Mouse (Mus musculus) heart, postnatal 25 days (tissue): ENCODE data around the gene Scarf2. TPM values are rescaled to one million over a fixed set of nuclear protein-coding genes. Genes with fewer than 3 reads are reported as not detected.

Experiments
- DNase-seq: peaks from one replicate; pipeline ENCODE4 v3.0.0; 2022; ENCODE audit warnings: low spot score
- intact Hi-C: fragments of 180-260 bp; cut with DNase I; formaldehyde crosslinking; loops from one replicate; pipeline ENCODE4 v1.15.1; 2025
- total RNA-seq, 2 experiments: library from RNA; stranded (reverse); gene quantifications; 2 replicates each; pipeline ENCODE4 v1.2.3; 2021

The Scarf2 gene
- total RNA-seq, 2 experiments from 2014 or later: 5.1 to 5.6 TPM

- intact Hi-C loops: loop anchor here (10.0 kb wide), 1 partner anchor 262 kb away; no protein-coding TSS in a partner anchor
- no peak for DNase-seq
Measured at GRCm38 (mm10) chr16:17816528-17816927, 19.4 kb downstream of the Scarf2 start.

- DNase-seq: no peak
- intact Hi-C loops: no loop called here
Measured at GRCm38 (mm10) chr16:17826500-17826899, 29.4 kb downstream of the Scarf2 start.

DNA sequence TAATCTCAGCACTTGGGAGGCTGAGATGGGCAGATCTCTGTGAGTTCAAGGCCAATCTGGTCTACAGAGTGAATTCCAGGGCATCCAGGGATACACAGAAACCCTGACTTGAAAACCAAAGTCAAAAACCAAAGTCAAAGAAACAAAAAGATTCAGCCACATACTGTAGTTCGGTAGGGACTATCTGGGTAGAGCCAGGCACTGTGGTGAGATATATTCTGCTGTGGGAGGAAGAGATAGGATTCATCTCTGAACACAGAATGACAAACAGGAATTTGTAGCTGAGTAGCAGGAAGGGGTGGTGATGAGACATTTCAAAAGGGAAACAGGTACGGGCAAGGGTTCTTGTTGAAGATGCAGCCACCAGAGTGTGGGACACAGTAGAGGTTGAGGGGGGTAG lies 31.1 kb downstream of the Scarf2 start:
- no peak for DNase-seq
- intact Hi-C loops: no loop called here

GRCm38 (mm10) chr16:17828867-17829266 lies 31.8 kb downstream of the Scarf2 start:
- intact Hi-C loops: no loop called here

GRCm38 (mm10) chr16:17830385-17831178 lies 33.5 kb downstream of the Scarf2 start:
- no peak for DNase-seq
- intact Hi-C loops: no loop called here

More at GRCm38 (mm10) chr16:17828867-17829266, 31.8 kb downstream of the Scarf2 start:
- no peak for DNase-seq

- intact Hi-C loops: no loop called here
- no peak for DNase-seq
Measured at GRCm38 (mm10) chr16:17831781-17832180, 34.7 kb downstream of the Scarf2 start.

GRCm38 (mm10) chr16:17832821-17833220 lies 35.7 kb downstream of the Scarf2 start, which contains the start of gene B830017H08Rik:
Gene B830017H08Rik, plus strand, starts transcription at chr16:17833121.
- intact Hi-C loops: no loop called here
- DNase-seq: no peak

GRCm38 (mm10) chr16:17833321-17833680 lies 36.2 kb downstream of the Scarf2 start:
- no peak for DNase-seq
- intact Hi-C loops: no loop called here

DNA sequence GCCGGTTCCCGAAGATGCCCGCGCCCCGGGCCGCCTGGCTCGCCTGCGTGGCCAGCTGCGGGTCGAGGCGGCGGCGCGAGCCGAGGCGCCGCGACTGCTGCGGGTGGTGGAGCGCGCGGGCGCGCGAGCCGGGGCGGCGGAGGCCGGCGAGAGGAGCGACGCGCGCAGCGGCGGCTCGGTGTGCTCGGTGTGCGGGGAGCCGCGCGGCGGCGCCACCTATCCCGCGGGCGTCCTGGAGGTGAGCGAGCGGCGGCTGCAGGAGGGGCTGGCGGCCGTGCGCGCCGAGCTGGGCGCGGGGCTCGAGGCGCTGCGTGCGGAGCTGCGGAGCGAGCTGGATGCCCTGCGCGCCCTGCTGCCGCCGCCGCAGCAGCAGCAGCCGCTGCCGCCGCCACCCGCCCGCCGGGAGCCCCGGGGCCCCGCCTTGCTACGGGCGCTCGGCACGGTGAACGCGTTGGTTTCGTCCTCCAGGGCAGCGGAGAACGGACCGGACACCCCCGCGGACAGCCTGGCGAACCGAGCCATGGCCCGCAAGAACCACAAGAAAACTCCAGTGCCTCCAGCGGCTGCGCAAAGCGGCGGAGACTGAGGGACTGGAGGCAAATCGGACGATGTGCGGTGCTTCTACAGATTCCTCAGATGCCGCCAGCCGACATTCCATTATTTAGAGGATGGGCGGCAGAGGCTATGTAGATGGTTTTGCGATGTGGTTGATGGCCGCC lies 36.8 kb downstream of the Scarf2 start:
- DNase-seq: no peak
- intact Hi-C loops: no loop called here

DNA sequence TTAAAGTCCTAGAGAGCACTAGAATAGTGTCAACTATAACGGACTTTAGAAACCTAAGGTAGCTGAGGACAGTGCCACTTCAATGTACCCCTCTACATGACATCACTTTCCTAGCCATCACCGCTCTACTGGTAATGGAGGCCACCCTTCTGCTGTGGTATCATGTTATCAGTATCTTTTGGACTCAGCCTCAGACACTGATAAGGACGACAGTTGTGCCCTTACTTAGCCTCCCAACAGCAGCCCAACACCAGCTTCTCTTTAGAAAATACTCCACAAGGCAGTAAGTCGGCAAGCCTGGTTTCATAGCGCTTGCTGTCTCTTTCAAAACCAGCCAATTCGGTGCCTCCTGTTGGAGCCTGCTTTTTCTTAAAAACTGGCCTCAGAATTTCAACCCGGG lies 37.5 kb downstream of the Scarf2 start:
- intact Hi-C loops: no loop called here
- DNase-seq: no peak

GRCm38 (mm10) chr16:17835481-17835880 lies 38.4 kb downstream of the Scarf2 start:
- no peak for DNase-seq
- intact Hi-C loops: no loop called here

DNA sequence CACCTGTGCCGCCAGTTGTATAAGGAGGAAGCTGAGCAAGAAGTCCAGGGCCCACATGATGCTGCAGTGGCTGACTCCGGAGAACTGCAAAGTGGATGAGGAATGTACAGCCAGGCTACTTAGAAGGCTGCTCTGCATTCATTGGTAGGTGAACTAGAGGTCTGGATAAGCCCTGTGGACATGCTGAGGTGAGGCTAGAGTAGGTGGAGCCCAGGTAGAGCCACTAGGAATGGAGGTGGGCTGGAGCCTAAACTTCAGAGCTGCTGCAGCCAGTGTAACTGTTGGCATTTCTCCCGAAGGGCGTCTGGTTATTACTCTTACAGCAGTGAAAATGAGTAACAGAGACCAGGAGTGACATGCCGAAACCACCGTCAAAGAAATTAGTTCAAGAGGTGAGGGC lies 41.0 kb downstream of the Scarf2 start, which contains the start of gene Car15:
Car15 (minus strand) TSS at position 314 of the 400 bp plus-strand sequence.
- intact Hi-C loops: no loop called here
- no peak for DNase-seq

- intact Hi-C loops: no loop called here
- DNase-seq: no peak
Measured at GRCm38 (mm10) chr16:17839976-17840375, 42.9 kb downstream of the Scarf2 start.

- DNase-seq: no peak
- intact Hi-C loops: no loop called here
Measured at GRCm38 (mm10) chr16:17842437-17842836, 45.4 kb downstream of the Scarf2 start.

GRCm38 (mm10) chr16:17843701-17844365 lies 46.8 kb downstream of the Scarf2 start:
- no peak for DNase-seq
- intact Hi-C loops: no loop called here

GRCm38 (mm10) chr16:17848431-17848830 lies 51.3 kb downstream of the Scarf2 start:
- intact Hi-C loops: no loop called here

GRCm38 (mm10) chr16:17848928-17849327 lies 51.8 kb downstream of the Scarf2 start:
- intact Hi-C loops: no loop called here
- DNase-seq: no peak

More at GRCm38 (mm10) chr16:17848431-17848830, 51.3 kb downstream of the Scarf2 start:
- DNase-seq: no peak

- no peak for DNase-seq
- intact Hi-C loops: no loop called here
Measured at GRCm38 (mm10) chr16:17849486-17849885, 52.4 kb downstream of the Scarf2 start.

DNA sequence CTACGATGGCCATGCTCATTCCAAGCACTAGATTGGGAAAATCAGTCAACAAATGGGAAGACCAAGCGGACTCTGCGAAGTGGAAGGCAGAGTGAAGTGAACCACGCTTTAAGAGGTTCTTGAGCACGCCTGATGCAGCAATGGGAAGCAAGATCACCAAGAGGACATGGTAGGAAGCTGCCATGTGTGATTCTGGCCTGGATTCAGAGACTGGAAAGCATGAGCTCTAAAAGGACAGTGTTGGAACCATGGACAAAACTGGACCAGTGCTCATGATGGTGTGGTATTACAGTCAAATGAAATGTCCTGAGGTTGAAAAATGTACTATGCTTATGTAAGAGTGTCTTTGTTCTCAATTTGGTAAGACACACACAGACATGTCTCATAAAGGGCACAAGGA lies 54.2 kb downstream of the Scarf2 start:
- DNase-seq: no peak
- intact Hi-C loops: no loop called here

DNA sequence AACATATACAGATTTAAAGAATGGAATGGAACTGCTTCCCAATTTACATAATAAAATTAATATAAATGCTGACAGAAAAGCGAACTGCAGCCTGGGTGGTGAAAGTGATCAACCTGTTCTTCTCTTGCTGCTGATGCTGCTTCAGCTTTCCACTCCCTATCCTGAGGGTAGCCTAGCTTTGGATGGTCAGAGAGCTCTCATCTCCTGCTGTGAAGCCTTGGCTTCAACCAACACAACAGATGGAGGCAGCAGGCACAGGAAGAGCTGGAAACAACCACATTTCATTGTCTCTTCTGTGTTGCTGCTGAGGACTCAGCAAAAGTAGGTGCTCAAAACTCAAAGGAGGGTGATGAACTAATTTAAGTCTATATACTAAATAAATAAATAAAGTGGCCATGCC lies 54.8 kb downstream of the Scarf2 start:
- no peak for DNase-seq
- intact Hi-C loops: no loop called here

DNA sequence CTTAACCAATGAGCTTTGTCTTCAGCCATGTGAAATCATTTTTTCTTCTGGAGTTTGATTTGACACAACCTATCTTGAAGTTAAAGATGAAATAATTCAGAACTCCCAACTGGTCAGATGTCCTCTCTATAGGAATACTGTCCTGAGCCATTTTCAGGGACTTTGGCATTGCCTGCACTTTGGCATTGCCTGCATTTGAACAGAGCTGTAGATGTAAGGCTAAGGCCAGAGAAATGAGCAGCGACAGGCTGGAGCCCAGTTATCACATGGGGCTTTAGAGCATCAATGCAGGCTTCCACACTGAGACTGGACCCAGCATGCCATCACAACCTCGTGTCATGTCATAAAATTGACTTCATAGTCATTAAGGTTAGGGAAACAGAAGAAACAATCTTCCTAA lies 56.2 kb downstream of the Scarf2 start:
- intact Hi-C loops: no loop called here
- DNase-seq: no peak
